ENCODE assay signal across 23 mouse cellular contexts in genomic region chr7:58797281-58797680, GRCm38 (mm10).
DNase-seq lines count a peak whose midpoint lies in the region; TF ChIP-seq lines count a peak whose summit lies in the region.
"Had no signal": no experiment of that assay in that cellular context is flagged by ENCODE, and none has a peak within 500 bp of the region (broad histone marks: within the 10 kb centered on the region; RNA-seq: fewer than 3 reads in every experiment).

No protein-coding gene starts in this region.

- intact Hi-C loops in gastrocnemius, adult 2 months (cut with DNase I) = no loop called here

- peak overlapping the region; percentile 75 for H3K27ac ChIP-seq in gastrocnemius, adult 2 months
- H3K27ac ChIP-seq: embryonic facial prominence, embryonic 10.5 days; embryonic facial prominence, embryonic 13.5 days; forebrain, embryonic 12.5 days; forebrain, embryonic 15.5 days; heart, embryonic 15.5 days; hindbrain, embryonic 14.5 days; hindbrain, postnatal 0 days had no signal

- TF ChIP-seq CTCF in gastrocnemius, adult 2 months (IDR thresholded peaks at IDR 0.05) = no peak

- peak; percentile 81 for DNase-seq in gastrocnemius, adult 2 months
- peak; percentile 15 to 60 for DNase-seq in gastrocnemius, adult 8-10 months (ENCODE audit: low spot score in 2 of 2)
- peak; percentile 77 for DNase-seq in gastrocnemius, postnatal 25 days
- no peak for DNase-seq in retina, embryonic 14.5 days (ENCODE audit: low spot score)
- DNase-seq in urinary bladder, adult 2 months (ENCODE audit: low spot score) = no peak
- no peak for DNase-seq in spleen, postnatal 10 days (ENCODE audit: low spot score in 2 of 2)
- DNase-seq: adrenal gland, adult 2 months; adrenal gland, postnatal 14 days; cerebellum, adult 11-12 months; cerebellum, adult 8-10 months; cerebellum, postnatal 36 days; embryo, embryonic 11 days; heart, postnatal 10 days; heart, postnatal 4 days had no signal

- H3K4me3 ChIP-seq in gastrocnemius, adult 2 months = no peak overlapping the region
- H3K4me3 ChIP-seq: embryonic facial prominence, embryonic 10.5 days; embryonic facial prominence, embryonic 13.5 days; erythroblast, embryonic 14.5 days; forebrain, embryonic 12.5 days; forebrain, embryonic 15.5 days; heart, embryonic 12.5 days; heart, embryonic 15.5 days had no signal

Comparison
In these comparisons a context has a peak if more than half of its experiments do, and no peak if none do; other contexts are left out.
1. DNase-seq: peak in gastrocnemius, adult 2 months (single experiment), gastrocnemius, adult 8-10 months (2 of 2) and gastrocnemius, postnatal 25 days (single experiment); none in retina, embryonic 14.5 days (single experiment), urinary bladder, adult 2 months (single experiment) and spleen, postnatal 10 days (0 of 2).